Mouse (Mus musculus): ENCODE measurements around the gene Asah2. TPM values are rescaled to one million over a fixed set of nuclear protein-coding genes. Genes with fewer than 3 reads are reported as not detected.

Asah2 gene
- total and polyA plus RNA-seq, 2 experiments from 2014 or later, result 0.44 to 2.6 TPM

GRCm38 (mm10) chr19:31954696-31955095 is 153.3 kb downstream of the Asah2 start:
- 91% methylated on average over 4 of the region's 4 CpGs for WGBS
- Histone ChIP-seq H3K4me1 (ENCODE audit: insufficient read depth) (no peaks in the 10 kb centered on the region), H3K4me2 (ENCODE audit: low read depth) (no peak overlapping the region), H3K9me3 (ENCODE audit: low read length) (no peaks in the 10 kb centered on the region), H3K27me3 (ENCODE audit: insufficient read depth, low read length) (no peaks in the 10 kb centered on the region), H3K36me3 (ENCODE audit: insufficient read depth) (no peaks in the 10 kb centered on the region), H3K4me3 (ENCODE audit: low read depth, low read length) (no peak overlapping the region), H3K27ac (ENCODE audit: low read depth, low read length) (no peak overlapping the region), H3K9ac (no peak overlapping the region)
- DNase-seq (no peak), ATAC-seq (no peak)
- no peak for TF ChIP-seq CTCF (IDR thresholded peaks at IDR 0.05; ENCODE audit: low read depth)

GRCm38 (mm10) chr19:31954267-31954666 is 153.7 kb downstream of the Asah2 start:
- no peak for ATAC-seq
- no peak for DNase-seq
- WGBS, result 76% methylated on average over 4 of the region's 4 CpGs

DNA sequence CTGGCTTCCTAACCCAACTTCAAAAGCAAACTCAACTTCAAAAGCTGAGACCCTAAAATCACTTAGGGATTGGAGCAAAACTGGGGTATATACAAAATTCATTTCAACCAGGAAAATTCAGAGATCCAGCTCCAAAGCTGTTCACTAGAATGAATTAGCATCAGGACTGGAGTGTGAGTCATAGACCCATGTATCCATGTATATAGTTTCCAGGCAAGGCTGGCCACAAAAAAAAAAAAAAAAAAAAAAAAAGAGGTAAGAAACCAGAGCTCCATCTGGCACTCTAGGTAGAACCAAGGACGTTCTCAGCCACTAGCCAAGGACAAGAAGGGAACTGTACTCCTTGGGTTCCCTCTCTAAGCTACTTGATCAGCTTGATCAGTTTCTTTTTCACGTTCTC is 154.2 kb downstream of the Asah2 start:
- H3K4me2 ChIP-seq (ENCODE audit: low read depth), result no peak overlapping the region
- H3K4me1 ChIP-seq (ENCODE audit: insufficient read depth), result no peaks in the 10 kb centered on the region
- no peaks in the 10 kb centered on the region for H3K36me3 ChIP-seq (ENCODE audit: insufficient read depth)
- H3K9me3 ChIP-seq (ENCODE audit: low read length), result no peaks in the 10 kb centered on the region
- DNase-seq, result no peak
- no peak for ATAC-seq
- no peak overlapping the region for H3K27ac ChIP-seq (ENCODE audit: low read depth, low read length)
- 76% methylated on average over 2 of the region's 2 CpGs for WGBS
- H3K27me3 ChIP-seq (ENCODE audit: insufficient read depth, low read length), result no peaks in the 10 kb centered on the region
- no peak overlapping the region for H3K4me3 ChIP-seq (ENCODE audit: low read depth, low read length)
- no peak overlapping the region for H3K9ac ChIP-seq
- TF ChIP-seq CTCF (IDR thresholded peaks at IDR 0.05; ENCODE audit: low read depth), result no peak

More at GRCm38 (mm10) chr19:31954267-31954666, 153.7 kb downstream of the Asah2 start:
- Histone ChIP-seq H3K27ac (ENCODE audit: low read depth, low read length) (no peak overlapping the region), H3K4me1 (ENCODE audit: insufficient read depth) (no peaks in the 10 kb centered on the region), H3K9me3 (ENCODE audit: low read length) (no peaks in the 10 kb centered on the region), H3K9ac (no peak overlapping the region), H3K36me3 (ENCODE audit: insufficient read depth) (no peaks in the 10 kb centered on the region), H3K27me3 (ENCODE audit: insufficient read depth, low read length) (no peaks in the 10 kb centered on the region), H3K4me3 (ENCODE audit: low read depth, low read length) (no peak overlapping the region), H3K4me2 (ENCODE audit: low read depth) (no peak overlapping the region)
- no peak for TF ChIP-seq CTCF (IDR thresholded peaks at IDR 0.05; ENCODE audit: low read depth)

DNA sequence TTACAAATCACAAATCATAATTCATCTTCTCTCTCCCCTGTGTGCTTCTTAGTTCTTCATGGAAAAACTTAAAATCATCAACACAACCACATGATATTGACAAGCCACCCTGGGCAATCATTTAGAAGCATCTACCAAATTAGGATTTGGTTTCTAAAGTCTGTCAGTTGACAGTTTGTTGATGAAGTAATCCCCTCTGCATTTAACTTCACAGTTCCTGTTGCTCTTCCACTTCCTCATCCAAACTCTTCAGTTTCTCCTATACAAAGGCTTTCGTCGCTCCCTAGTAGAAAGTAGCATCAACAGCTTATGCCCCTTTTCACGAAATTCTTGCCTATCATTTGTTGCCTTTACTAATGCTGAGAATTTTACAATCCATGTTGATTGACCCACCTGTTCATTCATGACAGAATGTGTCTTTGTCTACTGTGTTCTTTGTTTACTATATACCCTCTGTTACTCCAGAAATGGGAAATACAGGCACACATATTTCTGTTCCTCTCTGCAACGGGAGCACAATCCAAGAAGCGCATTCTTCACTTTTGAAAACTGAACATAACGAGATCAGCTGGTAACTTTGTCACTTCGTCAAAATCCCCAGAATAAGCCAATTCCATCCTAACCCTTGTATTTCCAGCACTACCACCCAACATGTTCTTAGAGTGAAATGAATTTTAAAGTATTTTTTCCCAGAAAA is 157.1 kb downstream of the Asah2 start:
- WGBS, result 60% methylated on average over 7 of the region's 7 CpGs
- Histone ChIP-seq H3K4me3 (ENCODE audit: low read depth, low read length) (no peak overlapping the region), H3K4me2 (ENCODE audit: low read depth) (no peak overlapping the region), H3K27me3 (ENCODE audit: insufficient read depth, low read length) (no peaks in the 10 kb centered on the region), H3K4me1 (ENCODE audit: insufficient read depth) (no peaks in the 10 kb centered on the region), H3K27ac (ENCODE audit: low read depth, low read length) (no peak overlapping the region), H3K9ac (no peak overlapping the region), H3K9me3 (ENCODE audit: low read length) (no peaks in the 10 kb centered on the region), H3K36me3 (ENCODE audit: insufficient read depth) (no peaks in the 10 kb centered on the region)
- DNase-seq (peak; percentile 8), ATAC-seq (no peak)
- no peak for TF ChIP-seq CTCF (IDR thresholded peaks at IDR 0.05; ENCODE audit: low read depth)

Other genes with a start within 250 kb of the Asah2 start
- not detected in 2 replicates for gene A1cf, start 239.4 kb downstream of the Asah2 start, total RNA-seq (2014; rRNA removed)
- not detected in 2 replicates for gene A1cf, start 239.4 kb downstream of the Asah2 start, polyA plus RNA-seq (2015; fragmentation: Nextera tagmentation; extraction: Ambion mirVana)